Mouse (Mus musculus) intestine, embryonic 16.5 days (tissue): ENCODE data around the gene Cenpa. TPM values are rescaled to one million over a fixed set of nuclear protein-coding genes. Genes with fewer than 3 reads are reported as not detected.

Experiments
- microRNA-seq: library from miRNA; unstranded; fragments of <30 nt; microRNA quantifications from one replicate; pipeline ENCODE4, GENCODE M21; 2016
- polyA plus RNA-seq: library from polyadenylated mRNA; unstranded; fragments of >200 nt; fragmentation: Nextera tagmentation; extraction: Ambion mirVana; gene quantifications from 2 replicates; pipeline ENCODE4 v1.2.1, GENCODE M21; 2015

Cenpa gene
- polyA plus RNA-seq, 1 experiment from 2014 or later: 186 TPM

Small RNA genes lying within 50 kb of the gene (microRNA-seq; reads per million reads assigned to microRNA genes)
- gene Mir5625: not detected

Other genes starting within 250 kb of the Cenpa start
- gene Otof, start 204.8 kb upstream of the Cenpa start, polyA plus RNA-seq: 0.53 and 0.60 TPM in 2 replicates
- not detected in 2 replicates for gene 1700001C02Rik, start 200.7 kb upstream of the Cenpa start, polyA plus RNA-seq
- not detected in 2 replicates for gene Cib4, start 120.9 kb upstream of the Cenpa start, polyA plus RNA-seq
- 8.7 and 12.2 TPM in 2 replicates for gene Kcnk3, start 78.6 kb upstream of the Cenpa start, polyA plus RNA-seq
- 50.2 and 56.3 TPM in 2 replicates for gene Slc35f6, start 18.8 kb upstream of the Cenpa start, polyA plus RNA-seq
- 5.7 and 6.1 TPM in 2 replicates for gene Dpysl5, start 44.8 kb downstream of the Cenpa start, polyA plus RNA-seq
- 14.0 and 15.4 TPM in 2 replicates for gene Mapre3, start 147.9 kb downstream of the Cenpa start, polyA plus RNA-seq
- gene Tmem214, start 201.2 kb downstream of the Cenpa start, polyA plus RNA-seq: 76.5 and 81.0 TPM in 2 replicates
- 13.9 and 16.3 TPM in 2 replicates for gene Agbl5, start 221.9 kb downstream of the Cenpa start, polyA plus RNA-seq
- 459 and 477 TPM in 2 replicates for gene Ost4, start 241.0 kb downstream of the Cenpa start, polyA plus RNA-seq
- gene Emilin1, start 246.6 kb downstream of the Cenpa start, polyA plus RNA-seq: 173 and 177 TPM in 2 replicates